Mouse (Mus musculus) kidney, adult 11 months (tissue): ENCODE results near the gene Prpf4.

Source experiments
- DNase-seq: peaks from one replicate; pipeline ENCODE4 v3.0.0; 2022

Prpf4 gene

GRCm38 (mm10) chr4:62389592-62390512, 18.7 kb upstream of the Prpf4 start:
- peak; percentile 33 for DNase-seq

DNA sequence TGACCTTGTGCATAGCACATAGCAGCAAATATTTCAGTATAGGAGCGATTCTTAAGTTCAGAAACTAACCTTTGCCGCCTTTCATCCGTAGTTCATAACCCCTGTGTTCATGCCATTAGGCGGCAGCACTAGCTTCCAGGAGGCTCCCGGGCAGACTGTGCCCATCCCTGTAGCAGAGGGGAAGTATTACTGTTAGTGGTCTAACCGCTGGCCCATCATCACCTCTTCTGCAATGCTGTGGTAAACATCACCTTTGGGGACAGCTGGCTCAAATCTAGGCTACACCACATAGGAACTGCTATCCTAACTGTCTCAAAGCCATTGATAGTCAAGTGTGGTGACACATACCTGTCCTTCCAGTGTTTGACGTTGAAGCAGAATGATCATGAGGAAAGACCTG, 16.7 kb upstream of the Prpf4 start:
- no peak for DNase-seq

GRCm38 (mm10) chr4:62393459-62393858, 15.1 kb upstream of the Prpf4 start:
- no peak for DNase-seq

DNA sequence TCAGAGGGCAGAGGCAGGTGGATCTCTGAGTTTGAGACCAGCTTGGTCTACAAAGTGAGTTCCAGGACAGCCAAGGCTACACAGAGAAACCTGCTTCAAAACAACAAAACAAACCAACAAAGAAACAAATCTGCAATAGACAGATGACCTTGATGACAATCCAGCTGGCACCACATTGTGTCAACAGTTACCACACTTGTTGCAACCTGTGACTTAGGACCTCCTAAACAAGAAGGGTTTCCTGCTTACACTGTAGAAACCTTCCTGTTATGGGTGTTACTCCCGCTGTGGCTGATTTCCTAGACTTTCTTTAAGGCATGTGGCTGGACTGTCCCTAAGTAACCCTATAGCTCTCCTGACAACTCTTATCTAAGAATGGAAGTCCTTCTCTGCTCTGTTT, 12.8 kb upstream of the Prpf4 start:
- DNase-seq: no peak

GRCm38 (mm10) chr4:62397616-62398365, 10.8 kb upstream of the Prpf4 start:
- no peak for DNase-seq

DNA sequence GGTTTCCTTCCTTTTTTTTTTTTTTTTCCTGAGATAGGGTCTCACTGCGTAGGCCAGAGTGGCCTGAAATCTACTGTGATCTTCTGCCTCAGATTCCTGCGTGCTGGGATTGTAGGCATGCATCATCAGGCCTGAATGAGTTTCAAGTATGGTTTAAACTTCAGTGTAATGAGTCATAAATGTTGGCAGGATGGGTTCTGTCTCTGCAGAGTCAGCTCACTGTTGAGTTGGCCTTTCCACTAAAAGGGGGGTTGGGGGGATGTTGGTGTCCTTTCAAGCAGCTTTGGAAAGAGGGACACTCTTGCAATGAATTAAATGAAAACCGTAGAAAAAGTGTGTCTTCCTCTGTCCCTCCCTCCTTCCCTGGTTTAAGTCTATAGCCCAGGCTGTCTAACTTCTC, 9.6 kb upstream of the Prpf4 start:
- DNase-seq: no peak

GRCm38 (mm10) chr4:62406133-62406532, 2.5 kb upstream of the Prpf4 start:
- DNase-seq: no peak

DNA sequence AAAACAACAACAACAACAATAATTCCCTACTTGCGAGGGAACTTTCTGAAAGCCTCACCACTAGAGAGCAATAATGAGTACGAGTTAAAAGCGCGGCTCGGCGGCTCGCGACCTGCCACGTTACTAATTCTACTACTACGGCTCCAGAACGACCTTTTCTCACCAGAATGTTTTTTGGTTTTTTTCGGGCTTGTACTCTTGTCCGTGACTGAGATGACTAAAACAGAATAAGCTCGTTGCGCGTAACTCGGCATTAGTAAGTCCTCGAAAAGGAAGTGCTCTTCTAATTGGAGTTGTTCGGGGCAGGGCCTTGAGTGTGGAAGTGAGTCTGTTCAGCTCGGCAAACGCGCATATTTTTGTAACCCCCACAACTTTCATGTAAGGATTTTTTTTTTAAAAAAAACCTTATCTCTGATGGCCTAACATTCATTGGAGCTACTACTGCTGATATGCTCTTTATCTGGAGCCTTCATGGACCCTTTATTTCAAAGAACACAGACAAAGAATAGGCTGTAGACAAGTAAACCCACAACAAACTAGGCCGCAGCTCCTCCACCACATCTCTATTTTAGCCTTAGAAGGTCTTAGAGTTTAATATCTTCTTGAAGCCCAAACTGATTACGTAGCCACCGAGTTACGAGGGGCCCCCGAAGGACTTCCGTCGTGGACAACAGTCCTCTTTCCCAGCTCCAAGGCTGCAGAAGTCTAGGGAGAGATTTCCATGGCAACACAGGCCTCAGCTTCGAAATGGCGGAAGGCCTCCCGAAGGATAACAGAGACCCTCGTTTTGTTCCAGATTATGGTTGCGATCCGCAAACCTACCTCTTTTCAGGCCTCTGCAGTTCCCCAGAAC, 641 bp upstream of the Prpf4 start:
- peak; percentile 46 for DNase-seq

DNA sequence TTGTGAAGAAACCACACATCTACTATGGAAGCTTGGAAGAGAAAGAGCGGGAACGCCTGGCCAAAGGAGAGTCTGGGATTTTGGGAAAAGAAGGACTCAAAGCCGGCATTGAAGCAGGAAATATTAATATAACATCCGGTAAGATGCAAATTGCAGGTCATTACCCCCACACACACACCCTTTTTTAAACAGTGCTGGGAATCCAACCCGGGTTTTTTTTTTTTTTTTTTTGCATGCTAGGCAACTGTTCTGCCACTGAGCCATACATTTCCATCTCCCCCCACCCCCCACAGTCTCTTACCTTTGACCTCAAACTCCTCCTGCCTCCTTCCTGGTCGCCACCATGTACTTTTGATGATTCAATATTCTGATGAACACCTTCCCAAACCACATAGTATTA, 1.0 kb downstream of the Prpf4 start:
- DNase-seq: no peak

DNA sequence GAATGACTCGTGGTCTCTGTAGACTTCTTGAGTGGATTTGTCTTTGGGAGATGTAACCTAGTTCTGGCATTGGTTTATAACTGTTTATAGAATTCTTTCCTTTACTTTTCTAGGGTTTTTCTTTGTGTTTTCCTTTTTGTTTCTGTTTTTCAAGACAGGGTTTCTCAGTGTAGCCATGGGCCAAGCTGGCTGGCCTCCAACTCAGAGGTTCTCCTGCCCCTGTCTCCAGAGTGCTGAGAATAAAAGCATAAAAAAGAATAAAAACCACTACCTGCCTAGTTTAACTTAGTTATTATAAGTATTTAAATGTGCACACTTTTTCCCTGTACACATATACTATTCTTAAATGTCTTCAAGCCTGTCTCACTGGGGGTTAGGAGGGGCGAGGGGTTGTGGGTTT, 1.7 kb downstream of the Prpf4 start:
- DNase-seq: no peak

DNA sequence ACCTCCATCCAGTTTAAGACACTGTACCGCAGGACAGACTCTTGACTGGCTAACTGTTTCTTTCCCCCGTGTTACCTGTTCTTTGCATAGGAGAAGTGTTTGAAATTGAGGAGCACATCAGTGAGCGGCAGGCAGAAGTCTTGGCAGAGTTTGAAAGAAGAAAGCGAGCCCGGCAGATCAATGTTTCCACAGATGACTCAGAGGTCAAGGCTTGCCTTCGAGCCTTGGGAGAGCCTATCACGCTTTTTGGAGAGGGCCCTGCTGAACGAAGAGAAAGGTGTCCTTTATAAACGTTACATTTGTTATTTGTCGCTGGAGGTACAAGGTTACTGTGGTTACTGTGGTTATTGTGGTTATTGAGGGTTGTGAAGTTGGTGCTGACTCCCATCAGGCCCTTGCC, 3.0 kb downstream of the Prpf4 start:
- DNase-seq: no peak

DNA sequence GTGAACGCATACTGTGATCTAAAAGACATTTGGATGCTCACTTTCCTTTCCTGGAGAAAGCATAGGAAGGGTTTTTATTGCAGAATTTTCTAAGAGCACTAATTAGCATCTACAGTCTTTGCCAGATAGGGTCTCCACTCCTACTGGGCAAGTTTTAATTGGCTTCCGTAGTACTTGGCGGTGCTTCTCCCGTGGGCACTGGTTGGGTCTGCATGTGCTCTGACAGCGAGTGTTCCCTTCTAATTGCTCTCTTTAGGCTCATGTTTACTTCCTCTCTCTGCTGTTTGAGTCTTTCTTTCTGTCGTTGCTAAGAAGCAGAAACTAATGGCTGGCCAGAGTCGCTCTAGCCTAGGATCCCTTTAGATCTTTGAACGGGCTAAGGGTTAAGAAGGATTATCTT, 9.9 kb downstream of the Prpf4 start:
- no peak for DNase-seq

- no peak for DNase-seq
Observed at GRCm38 (mm10) chr4:62419091-62419490, 10.5 kb downstream of the Prpf4 start.

DNA sequence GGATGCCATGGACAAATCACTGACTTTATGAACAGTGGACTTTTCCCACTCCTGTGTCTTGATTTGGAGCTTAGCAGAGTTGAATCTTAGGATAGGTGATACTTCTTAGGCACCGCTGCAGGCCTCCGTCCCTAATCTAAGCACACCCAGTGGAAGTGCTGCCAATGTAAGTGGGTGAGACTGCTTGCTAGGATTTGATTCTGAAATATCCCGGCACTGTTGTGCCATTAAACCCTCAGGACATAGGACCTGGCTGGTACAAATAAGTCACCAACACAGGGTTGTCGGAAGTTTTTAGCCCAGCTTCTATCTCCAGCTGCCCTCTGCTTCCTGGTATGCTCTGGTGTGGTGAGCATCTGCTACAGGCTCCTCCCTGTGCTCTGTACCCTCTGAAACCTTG, 17.3 kb downstream of the Prpf4 start:
- no peak for DNase-seq

- DNase-seq: no peak
Observed at GRCm38 (mm10) chr4:62427978-62428758, 19.6 kb downstream of the Prpf4 start.

DNA sequence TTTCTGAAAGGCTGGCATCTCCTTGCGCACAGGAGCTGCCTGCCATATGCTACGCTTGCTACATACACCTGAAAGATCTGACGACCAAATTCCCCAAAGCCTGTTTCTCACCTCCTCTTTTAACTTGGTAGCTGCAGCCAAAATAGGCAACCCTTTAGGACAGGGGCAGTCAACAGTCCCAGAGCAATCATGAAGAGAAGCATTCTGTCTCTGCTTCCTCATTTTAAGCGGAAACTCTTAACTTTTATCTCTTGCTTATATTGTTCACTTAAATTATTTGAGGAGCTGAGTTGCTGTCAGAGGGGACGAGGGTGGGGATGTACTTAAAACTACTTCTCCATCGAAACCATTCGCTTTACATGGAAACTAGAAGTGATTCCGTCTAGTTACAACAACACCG, 21.0 kb downstream of the Prpf4 start:
- DNase-seq: no peak

DNA sequence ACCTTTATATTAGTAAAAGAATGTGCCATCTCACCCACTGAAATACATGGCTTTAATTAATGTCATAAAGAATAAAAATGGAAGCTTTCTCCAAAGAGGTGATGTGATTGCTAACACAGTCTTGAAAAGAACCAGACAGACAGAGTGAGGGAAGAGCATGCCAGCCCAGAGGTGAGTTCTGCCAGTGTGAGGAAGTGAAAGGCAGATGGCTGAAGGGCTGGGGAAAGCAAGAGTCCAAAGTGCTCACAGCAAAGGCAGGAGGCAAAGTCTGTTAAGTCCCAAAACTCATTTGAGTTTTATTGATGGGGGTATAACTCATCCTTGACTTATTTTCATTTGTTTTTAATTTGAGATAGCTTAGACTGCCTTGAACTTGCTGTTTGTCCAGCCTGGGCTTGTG, 22.1 kb downstream of the Prpf4 start:
- DNase-seq: no peak

DNA sequence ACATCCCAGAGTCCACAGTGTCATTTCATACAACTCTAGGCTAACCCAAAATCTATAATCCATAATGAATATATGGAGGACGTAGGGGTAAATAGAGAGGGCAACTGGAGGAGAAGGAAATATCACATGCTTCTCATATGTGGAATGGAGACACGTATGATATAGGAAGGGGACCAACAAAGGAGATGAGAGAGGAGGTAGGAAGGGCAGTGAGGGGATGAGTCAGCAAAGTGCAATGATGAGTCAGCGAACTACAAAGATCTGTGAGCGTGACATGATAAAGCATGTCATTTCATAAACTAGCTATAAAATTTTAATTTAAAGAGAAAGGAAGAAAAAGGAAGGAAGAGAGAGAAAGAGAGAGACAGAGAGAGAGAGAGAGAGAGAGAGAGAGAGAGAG, 22.9 kb downstream of the Prpf4 start:
- no peak for DNase-seq

- DNase-seq: peak; percentile 61
Observed at GRCm38 (mm10) chr4:62433939-62434870, 25.6 kb downstream of the Prpf4 start.

- DNase-seq: peak; percentile 67
Observed at GRCm38 (mm10) chr4:62435081-62435480, 26.5 kb downstream of the Prpf4 start, which contains the start of gene Rnf183. TSS of gene Rnf183 (minus strand) at chr4:62435252.

GRCm38 (mm10) chr4:62437256-62437778, 28.7 kb downstream of the Prpf4 start:
- DNase-seq: no peak
